Mouse (Mus musculus) regulatory T cell (primary cell): Measurements from ENCODE around the gene 1110059E24Rik.
"Not testable (repeated sequence)": the region's sequence is repeated elsewhere in the genome, so short reads cannot be mapped to it uniquely, and the experiment has no call there.

ENCODE experiments used
- in situ Hi-C: fragments of 300-600 bp; cut with MboI, MseI; formaldehyde crosslinking; loops from one replicate; pipeline ENCODE4 v1.15.1; 2025; ENCODE audit warnings: high pct_unique_total_duplicates

1110059E24Rik gene

DNA sequence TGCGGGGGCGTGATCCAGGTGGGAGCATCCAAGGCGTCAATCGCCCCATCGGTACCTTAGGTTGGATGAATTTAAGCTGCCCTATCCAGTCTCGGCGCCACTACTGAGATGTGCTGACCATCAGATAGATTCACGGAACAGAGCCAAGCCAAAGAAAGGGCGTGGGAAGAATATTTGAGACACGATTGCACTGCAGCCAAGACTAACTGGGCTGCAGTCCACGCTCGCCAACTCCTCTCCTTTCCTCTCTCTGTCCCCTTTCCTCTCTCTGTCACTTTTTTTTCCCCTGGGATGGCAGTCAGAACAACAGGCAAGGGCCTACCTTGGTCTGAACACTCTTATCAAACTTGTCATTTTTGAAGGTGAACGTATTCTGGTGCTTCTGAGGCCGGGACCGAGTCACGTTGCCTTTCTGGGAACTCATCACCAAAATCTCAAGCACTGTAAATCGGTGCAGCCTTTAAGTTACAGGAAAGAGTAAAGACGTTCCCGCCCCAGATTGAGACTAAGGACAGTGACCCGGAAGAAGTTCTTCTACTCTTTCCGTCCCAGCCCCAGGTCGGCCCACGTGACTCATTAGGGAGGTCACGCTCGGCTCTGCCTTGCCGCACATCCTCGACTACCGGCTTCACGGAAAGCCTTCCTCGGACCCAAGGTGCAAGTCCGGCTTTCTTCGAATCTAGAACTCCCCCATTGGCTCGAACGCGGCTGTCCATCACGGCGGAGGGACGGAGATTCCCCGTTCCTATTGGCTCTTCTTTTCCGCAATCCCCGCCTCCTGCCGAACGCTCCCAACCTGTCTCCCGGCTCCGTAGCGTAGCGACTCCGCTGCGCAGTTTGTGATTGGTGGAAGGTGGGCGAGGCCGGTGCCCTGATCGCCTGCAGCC, at the start of gene 1110059E24Rik:
Gene 1110059E24Rik (minus strand): TSS at position 692 of the 887 bp plus-strand sequence.
- in situ Hi-C loops: loop anchor here (10.0 kb wide), 2 partner anchors 62 to 1492 kb away; partner anchors contain the start of gene Klf9

DNA sequence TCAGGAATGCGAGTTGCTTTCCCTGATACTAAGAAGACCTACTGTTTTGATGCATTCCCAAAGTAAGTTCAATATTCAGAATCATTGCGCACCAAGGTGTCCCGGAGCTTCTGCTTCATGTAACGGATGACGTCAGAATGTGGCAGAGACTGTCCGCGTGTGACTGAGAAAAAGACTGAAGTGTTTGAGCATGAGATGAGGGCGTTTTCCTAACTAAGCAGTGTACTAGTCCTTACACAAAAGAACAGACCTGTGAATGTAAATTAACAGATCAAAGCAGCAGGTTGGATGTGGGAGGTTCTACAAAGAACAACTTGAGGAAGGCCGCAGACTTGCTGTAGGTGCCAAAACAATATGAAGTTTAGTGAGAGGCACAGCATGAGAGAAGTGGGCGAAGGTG, 28.2 kb upstream of the 1110059E24Rik start:
- in situ Hi-C loops: no loop called here

DNA sequence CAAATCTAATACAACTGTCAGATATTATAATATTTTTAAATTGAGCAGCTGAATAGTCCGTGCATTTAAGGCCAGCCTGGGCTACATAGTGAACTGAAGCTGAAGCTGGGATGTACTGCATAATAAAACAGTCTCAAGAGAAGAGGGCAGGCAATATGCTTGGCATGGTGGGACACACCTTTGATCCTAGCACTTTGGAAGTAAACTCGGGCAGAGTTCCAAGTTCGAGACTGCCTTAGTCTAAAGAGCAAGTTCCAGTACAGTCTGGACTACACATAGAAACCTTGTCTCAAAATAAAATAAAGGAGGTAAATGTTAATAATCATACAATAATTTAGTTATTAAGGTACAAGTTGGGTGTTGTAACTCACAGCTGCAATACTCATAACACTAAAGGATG, 27.3 kb upstream of the 1110059E24Rik start:
- in situ Hi-C loops: no loop called here

DNA sequence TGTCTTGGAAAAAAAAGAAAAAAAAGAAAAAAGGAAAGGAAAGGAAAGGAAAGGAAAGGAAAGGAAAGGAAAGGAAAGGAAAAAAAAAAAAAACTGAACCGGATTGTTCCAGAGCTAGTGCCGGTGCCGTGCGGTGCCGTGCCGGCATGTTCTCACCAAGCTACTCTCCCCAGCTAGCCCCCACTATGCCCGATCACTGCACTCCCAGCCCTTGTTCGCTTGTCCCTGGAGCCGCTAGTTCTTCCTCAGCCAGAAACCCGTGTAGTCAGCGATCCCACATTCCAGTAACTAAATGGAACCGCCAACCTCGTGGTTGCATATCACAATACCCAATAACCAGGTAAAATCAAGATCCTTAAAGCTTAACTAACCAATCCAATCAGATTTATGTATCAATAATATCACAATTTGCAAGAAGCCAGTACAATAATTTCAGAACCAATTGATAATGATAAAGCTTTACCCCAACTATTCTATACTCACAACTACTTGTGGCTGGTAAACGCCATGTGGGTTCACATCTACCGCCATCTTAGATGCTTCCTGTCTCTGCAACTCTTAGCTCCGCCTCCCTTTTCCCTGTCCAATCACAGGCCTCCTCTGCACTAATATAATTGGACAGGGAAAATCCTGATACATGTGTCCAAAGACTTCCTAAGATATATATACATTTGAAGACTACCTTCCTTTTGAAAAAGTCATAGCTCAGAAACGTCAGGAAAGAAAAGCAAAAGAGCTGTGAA, 21.7 kb upstream of the 1110059E24Rik start:
- in situ Hi-C loops: no loop called here

DNA sequence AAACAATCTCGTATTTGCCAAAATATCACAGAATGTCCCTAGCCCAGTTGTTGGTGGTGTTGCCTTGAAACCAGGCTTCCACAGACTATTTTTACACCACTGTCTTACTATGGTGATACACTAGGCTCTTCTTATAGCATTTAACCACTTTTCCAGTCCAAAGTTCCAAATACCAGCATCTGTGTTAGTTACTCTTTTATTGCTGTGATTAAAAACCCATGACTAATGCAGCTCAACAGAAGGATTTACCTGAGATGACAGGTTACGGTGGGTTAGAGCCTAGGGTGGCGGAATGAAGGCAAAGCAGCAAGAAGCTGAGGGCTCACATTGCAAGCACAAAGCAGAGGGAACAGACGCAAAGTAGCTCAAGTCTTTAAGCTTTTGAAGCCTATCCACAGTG, 16.9 kb upstream of the 1110059E24Rik start:
- in situ Hi-C loops: no loop called here

DNA sequence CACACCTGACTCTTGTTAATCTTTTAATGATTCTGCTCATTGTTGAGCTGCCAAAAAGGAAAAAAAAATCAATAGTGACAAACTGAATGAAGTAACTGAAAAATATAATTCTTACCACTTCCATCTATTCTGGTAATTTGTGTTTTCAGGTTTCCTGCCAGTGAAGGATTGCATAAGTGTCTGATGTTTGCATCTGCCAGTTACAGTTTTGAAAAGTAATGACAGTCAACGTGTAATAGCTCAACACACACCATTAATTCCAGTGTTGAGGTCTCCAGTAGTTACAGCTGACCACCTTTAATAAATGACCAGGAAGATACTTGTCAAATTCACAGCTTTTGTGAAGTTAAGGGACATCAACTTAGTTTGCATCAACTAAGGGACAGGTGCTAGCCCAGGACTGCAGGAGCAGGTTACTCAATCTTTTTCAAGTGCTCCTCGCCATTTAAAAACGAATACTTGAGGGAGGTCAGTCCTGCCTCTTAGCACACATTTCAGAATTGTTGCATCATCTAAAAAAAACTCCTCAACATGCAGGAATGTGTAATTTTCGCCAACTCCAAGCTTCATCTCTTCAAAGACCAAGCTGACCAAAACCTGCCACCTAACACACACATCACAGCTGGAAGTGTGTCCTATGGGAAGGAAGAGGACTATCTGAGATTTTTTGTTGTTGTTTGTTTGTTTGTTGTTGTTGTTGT, 11.1 kb upstream of the 1110059E24Rik start:
- in situ Hi-C loops: loop anchor here (5.0 kb wide), 1 partner anchor 68 kb away; no protein-coding TSS in a partner anchor

DNA sequence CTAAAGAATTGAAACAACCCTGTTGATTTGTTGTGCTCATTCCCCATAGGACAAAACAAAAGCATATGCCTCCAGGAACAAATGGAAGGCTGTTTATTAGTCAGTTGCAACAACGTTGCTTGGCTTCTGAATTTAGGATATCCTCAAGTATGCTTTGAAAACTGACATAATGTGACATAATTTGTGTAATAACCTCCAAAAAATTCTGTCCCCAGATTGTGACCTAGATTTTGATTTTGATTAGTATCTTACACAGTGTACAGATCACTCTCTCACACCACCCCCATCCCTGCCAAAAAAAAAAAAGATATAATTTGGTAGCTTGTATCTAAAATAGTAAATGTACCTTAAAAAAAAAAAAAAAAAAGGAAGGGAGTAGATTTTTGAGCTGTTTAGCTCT, 8.0 kb upstream of the 1110059E24Rik start:
- in situ Hi-C loops: loop anchor here (5.0 kb wide), 1 partner anchor 72 kb away; no protein-coding TSS in a partner anchor

DNA sequence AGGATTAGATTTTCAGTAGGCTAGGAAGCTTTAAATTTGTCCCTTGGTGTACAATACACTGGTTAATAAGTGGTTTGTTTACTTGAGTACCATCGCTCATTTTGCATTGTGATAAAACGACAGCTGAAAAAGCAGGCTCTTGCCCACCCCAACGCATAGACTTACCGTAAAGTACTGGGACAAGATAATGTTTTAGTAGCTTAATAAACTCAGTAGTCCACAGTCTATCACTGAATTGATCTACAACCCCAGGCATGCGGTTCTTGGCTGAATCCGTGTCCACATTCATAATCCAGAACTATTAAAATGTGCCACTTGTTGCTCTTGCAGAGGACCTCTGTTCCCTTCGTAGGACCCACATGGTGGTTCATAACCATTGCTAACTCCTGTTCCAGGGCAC, 2.0 kb upstream of the 1110059E24Rik start:
- in situ Hi-C loops: loop anchor here (10.0 kb wide), 2 partner anchors 60 to 1490 kb away; partner anchors contain the start of gene Klf9

DNA sequence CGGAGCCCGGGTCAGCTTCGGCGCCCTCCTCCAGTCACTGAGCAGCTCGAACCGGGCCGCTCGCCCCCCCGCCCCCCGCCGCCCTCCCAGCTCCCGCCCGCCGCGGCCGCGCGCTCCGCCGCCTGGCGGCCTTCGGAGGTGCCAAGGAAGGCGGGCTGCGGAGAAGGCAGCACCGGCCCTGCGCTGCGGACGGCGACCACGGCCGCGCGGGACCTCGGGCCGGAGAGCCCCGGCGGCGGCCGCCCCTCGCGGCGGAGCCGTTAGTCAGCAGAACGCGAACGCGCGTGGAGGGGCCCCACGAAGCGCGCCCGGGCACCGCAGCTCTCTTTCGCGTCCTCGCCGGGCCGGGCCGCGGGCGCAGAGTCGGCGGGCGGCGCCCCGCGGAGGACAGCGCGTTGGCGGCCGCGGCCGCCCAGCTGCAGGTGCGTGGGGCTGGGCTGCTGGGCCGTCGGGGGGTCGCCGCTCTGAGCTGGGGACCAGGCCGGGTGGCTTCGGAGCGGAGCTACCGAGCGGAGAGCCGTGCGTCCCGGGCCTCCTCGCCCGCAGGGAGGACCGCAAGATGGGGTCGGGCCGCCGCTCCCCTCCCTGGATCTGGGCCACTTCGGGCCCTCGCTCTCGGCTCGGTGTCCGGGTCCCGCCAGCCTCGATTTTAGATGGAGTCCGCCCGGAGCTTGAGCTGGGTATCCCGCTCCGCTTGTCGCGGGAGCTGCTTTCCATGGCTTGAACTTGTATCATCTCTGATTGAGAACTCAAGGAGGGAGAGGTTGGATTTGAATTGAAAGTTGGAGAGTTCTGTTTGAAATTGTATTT, 601 bp upstream of the 1110059E24Rik start, which contains the start of gene Abhd17b:
Gene Abhd17b (plus strand): TSS at position 14 of the 810 bp plus-strand sequence.
- in situ Hi-C loops: loop anchor here (10.0 kb wide), 2 partner anchors 61 to 1491 kb away; partner anchors contain the start of gene Klf9

DNA sequence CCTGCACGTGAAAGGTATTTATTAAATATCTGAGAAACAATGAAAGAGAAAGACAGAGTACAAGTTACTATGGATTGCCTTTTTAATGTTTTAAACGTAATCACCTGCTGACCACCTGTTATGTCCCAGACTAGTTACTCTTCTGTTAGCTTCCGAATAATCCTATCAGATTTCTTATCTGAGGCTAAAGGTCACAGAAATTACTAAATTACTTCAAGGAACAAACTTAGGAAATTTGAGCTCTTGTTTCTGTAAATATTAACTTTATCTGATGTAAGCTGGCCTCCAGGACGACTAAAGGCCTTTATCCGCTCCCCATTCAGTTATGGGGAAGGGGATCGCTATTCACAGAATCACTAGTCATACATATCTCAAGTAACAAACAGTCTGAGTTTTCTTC, 1.1 kb downstream of the 1110059E24Rik start:
- in situ Hi-C loops: loop anchor here (10.0 kb wide), 2 partner anchors 63 to 1493 kb away; partner anchors contain the start of gene Klf9

DNA sequence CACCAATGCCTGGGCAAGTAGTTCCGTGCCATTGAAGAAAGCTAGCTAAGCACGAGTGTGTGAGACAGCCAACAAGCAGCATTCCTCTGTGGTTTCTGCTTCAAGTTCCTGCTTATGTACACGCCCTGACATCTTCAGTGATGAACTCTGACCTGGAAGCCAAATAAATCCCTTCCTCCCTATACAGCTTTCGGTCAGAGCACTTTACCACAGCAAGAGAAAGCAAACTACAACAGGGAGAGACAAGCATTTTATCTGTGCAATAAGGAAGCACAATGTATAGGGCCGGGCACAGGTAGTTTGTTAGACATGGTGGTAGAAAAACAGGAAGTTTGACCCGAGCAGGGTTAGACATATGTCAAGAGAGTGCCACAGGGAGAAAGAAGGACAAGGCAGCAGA, 6.6 kb downstream of the 1110059E24Rik start:
- in situ Hi-C loops: no loop called here

DNA sequence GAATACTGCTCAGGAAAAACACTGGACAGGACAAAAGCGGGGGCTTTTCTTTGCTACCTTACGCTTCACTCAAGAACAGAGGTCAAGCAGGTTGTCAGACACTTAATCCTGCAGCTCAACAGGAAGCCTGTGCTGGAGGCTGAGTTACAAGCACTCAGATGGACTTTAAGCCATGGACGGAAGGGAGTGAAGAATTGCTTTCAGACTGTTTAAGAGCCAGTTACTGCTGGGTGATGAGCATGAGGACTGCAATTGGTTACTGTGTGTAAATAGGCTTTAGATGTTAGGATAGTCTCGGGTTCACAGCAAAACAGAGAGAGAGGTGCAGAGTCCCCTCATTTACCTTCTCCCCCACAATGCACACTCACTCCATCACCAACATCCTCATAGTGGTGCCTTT, 7.5 kb downstream of the 1110059E24Rik start:
- in situ Hi-C loops: no loop called here

DNA sequence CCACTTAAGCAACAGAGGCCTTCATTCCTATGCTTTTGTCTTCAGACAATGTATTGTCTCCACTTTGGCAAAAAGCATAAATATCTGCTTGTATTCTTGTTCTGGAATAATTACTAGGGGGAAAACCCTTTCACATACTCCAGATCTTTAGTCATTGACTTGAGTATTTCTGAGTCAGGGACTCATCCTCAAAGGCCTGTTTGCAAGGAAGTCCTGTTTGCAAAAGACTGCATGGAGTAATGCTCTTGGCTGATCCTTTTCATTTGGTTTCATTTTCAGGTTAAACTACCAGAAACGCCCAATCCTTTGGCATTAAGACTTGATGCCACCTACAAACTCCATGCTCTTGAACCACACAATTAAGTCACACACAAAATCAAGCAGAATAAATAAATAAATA, 8.8 kb downstream of the 1110059E24Rik start:
- in situ Hi-C loops: no loop called here

DNA sequence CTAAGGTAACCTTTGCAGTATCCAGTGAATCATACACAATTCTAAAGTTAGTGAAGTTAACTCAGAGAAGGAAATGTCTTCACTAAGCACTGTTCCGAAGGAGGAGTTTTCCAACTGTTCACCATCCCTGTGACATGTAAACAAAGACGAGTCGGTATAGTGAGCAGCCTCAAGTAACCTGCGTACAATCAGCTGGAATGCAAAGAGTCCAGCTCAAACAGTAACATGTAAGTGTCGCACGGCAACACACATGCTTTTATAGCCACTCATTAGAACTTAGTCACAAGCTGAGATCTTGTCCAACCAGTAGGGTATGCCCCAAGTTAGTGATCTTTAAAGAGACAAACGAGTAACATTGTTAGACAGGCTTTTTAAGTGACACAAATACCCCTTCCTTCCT, 15.1 kb downstream of the 1110059E24Rik start:
- in situ Hi-C loops: no loop called here

DNA sequence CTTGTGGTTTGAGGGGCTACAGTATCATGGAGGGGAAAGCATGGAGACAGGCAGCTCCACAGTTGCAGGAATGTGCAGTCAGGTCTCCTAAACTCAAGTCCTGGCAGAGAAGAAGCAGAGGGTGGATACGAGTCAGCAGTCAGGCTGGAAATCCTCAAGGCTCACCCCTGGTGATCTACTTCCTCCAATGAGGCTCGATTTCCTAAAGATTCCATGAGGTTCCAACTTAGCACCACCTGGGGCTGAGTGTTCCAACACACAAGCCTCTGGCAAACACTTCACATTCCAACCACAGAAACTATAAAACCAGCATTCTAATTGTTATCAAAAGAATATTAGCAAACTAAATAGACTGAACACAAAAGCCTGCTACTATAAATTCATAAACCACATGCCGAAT, 15.9 kb downstream of the 1110059E24Rik start:
- in situ Hi-C loops: no loop called here

DNA sequence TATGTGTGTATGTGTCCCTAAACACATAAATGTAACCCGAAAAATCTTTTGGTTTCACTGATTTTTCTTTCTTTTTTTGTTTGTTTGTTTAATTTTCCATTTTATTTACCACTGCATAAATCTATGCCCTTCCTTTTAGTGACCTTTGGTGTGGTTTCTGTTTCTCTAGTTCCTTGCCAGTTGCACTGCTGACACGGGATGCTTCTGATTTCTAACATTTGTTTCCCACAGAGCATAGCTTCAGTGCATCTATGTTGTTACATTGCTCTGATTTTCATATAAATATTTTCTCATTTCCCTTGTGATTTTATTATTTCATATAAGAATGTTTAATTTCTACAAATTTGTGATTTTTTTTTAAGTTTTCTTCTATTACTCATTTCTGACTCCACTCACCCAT, 17.4 kb downstream of the 1110059E24Rik start:
- in situ Hi-C loops: no loop called here

DNA sequence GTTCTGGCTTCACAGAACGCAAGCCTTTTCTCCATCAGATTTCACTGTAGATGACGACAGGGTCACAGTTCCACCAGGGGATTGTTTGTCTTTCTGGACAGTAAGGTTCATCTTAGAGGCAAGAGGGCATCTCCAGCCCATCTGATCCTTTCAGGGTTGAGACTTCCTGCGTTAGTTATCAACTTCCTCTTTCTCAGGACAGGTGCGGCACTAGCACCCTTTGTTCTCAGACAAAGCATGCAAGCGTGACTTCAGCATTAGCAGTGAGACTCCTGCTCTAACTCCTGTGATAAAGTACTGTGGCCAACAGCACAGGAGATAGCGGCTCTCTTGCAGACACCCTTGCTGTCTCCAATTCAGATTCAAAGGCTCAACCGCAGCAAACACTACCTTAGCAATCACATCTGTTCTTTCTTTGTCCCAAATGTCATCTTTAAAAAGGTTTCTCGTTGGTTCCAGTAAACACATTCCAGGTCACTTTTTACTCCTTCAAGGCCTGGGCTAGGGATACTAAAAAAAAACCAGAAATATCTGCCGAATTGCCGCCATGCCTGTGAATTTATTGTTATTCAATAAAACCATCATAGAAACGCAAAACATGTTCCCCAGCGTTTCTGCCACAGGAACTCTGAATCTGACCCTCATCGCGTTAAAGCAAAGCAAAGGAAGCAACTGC, 22.0 kb downstream of the 1110059E24Rik start:
- in situ Hi-C loops: no loop called here

DNA sequence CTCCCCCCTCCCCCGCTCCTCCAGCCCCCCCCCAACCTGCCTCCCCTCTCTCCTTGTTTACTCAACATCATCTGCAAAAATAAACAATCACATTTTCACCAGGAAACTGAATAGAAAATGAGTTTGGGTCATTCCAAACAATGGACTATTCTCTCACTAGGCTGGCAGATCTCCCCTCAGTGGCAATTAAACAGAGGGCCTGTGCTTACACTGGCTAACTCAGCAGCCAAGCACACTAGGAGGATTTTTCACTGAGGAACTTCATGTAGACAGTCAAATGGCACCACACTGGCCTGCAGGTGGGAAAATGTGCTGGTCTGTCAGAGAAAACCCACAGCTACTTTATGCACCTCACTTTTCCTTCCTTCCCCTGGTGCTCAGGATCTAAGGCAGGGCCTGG, 23.3 kb downstream of the 1110059E24Rik start:
- in situ Hi-C loops: no loop called here

DNA sequence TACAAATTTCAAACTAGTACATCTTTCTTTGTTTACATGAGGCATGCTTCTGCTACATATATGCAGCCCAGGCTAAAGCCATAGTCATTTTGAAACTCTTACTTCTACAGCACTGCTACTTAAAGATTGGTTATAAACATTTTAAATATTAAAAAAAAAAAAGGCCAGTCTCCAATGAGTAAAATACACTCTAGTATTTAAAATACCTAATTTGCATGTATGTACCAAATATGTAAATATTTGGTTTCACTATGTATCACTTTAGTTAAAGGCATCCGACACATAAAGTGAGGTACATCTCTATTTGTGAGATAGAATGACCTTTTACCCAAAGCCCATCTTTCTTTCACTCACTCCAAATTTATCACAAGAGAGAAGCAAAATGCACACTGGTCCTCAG, 23.7 kb downstream of the 1110059E24Rik start:
- in situ Hi-C loops: no loop called here

DNA sequence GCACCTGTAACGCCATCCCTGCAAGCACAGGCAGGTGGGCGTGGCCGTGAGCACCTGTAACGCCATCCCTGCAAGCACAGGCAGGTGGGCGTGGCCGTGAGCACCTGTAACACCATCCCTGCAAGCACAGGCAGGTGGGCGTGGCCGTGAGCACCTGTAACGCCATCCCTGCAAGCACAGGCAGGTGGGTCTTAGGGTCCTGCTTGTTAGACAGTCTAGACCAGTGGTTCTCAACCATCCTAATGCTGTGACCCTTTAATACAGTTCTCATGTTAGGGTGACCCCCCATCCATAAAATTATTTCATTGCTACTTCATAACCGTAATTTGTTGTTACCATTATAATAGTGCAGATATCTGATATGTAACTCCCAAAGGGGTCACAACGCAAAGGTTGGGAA, 24.3 kb downstream of the 1110059E24Rik start:
- in situ Hi-C loops: not testable (repeated sequence)
